Mouse (Mus musculus) CD4-positive helper T cell, adult 2 months (primary cell): ENCODE results near the gene Orc5.
"Not testable (repeated sequence)": the region's sequence is repeated elsewhere in the genome, so short reads cannot be mapped to it uniquely, and the experiment has no call there.

Experiments used
- DNase-seq: peaks from one replicate; pipeline ENCODE4 v3.0.0-alpha.2; 2012; ENCODE audit warnings: low read depth, missing footprints, low spot score

Orc5 gene

GRCm38 (mm10) chr5:22536695-22537094 is 13.5 kb downstream of the Orc5 start:
- DNase-seq, result no peak

GRCm38 (mm10) chr5:22532571-22532970 is 17.7 kb downstream of the Orc5 start:
- DNase-seq, result no peak

- DNase-seq, result no peak
These were observed 27.6 kb downstream of the Orc5 start for GRCm38 (mm10) chr5:22522612-22523011.

- DNase-seq, result no peak
These were observed 30.5 kb downstream of the Orc5 start for GRCm38 (mm10) chr5:22519708-22520107.

DNA sequence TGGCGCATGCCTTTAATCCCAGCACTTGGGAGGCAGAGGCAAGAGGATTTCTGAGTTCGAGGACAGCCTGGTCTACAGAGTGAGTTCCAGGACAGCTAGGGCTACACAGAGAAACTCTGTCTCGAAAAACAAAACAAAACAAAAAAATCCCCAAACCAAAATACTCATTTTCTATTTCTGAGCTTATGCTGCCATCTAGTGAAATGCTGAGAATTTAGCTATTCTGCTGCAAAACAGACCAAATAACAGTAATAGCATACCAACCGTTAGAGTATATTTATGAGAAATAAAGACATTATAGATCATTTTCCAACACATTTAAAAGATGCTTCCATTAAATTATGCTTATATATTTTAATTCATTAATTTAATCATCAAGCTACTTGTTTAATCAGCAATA is 34.5 kb downstream of the Orc5 start:
- DNase-seq, result peak; percentile 8

- not testable (repeated sequence) for DNase-seq
These were observed 36.0 kb downstream of the Orc5 start for GRCm38 (mm10) chr5:22514231-22514630.

GRCm38 (mm10) chr5:22512579-22512978 is 37.6 kb downstream of the Orc5 start:
- DNase-seq, result not testable (repeated sequence)

- DNase-seq, result peak; percentile 8
These were observed 38.4 kb downstream of the Orc5 start for GRCm38 (mm10) chr5:22511824-22512223.

GRCm38 (mm10) chr5:22508560-22508959 is 41.7 kb downstream of the Orc5 start:
- DNase-seq, result no peak

GRCm38 (mm10) chr5:22499437-22499836 is 50.8 kb downstream of the Orc5 start:
- no peak for DNase-seq

DNA sequence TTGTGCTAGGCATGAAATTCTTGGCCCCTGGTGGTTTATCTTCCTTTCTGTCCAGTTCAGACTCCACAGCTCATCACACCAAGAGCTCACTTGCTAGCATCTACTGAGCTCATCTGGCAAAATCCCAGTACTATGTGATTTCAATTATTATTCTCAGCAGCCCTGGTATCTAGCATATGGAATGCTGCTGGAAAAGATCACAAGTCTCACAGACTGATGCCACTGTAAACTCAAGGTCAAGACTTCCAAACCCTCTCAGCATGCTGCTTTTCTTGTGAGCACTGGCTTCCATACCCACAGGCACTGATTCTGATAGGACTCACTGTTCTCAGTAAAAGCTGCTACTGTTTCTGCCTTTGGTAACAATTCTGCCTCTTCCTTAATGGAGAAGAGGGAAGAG is 59.1 kb downstream of the Orc5 start:
- DNase-seq, result no peak

DNA sequence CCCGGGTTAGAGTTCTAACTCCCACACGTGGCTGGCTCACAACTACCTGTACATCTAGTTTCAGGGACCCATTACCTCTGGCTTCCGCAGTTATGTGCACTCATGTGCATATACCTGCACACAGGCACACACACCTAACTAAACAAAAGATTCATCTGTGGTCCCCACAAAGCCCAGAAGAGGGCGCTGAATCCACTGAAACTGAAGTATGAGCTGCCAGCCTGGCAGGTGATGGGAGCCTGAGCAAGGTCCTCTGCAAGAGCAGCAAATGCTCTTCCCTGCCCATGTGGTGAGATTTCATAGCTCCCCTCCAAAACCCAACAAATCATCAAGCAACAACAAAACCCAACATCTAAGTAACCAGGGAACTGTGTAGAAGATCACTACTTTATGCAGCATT is 61.1 kb downstream of the Orc5 start:
- DNase-seq, result peak; percentile 26

- no peak for DNase-seq
These were observed 63.5 kb downstream of the Orc5 start for GRCm38 (mm10) chr5:22486601-22487206.

- DNase-seq, result no peak
These were observed 64.5 kb downstream of the Orc5 start for GRCm38 (mm10) chr5:22485764-22486163.

DNA sequence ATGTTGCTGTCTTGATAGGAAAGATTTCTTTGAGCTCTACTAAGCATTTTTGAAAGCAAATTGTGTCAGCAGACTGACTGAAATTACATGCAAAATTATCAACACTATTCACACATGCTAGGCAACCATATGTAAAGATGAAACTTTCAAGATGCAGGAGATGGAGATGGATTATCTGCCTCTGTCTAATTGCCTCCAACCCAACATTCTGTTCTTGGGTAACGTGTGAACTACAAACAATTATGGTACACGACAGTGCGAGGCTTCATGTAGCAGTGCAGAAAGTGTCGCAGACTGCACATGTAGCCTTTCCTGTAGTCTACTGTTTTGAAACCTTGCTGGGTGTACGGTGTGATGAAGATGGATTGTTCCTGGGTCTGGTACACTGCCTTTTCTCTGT is 67.7 kb downstream of the Orc5 start:
- no peak for DNase-seq

DNA sequence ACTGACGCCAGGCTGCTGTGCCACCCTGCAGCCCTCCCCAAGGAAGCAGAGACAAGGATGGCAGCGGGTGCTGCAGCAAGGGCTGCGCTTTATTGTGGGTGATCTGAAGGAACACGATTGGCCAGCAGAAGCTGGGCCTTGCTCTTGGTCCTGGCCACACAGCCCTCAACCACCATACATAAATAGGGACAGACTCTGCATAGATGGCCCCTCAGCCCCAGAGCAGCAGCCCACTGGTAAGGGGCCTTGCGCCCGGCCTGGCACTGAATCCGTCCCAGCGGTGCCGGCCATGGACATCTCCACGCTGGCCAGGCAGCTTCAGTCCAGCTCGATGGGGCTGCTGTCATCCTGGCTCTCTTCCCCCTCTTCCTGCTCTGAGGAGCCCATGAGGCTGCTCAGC is 77.8 kb downstream of the Orc5 start:
- not testable (repeated sequence) for DNase-seq

- DNase-seq, result no peak
These were observed 79.0 kb downstream of the Orc5 start for GRCm38 (mm10) chr5:22471243-22471642.

- no peak for DNase-seq
These were observed 97.2 kb downstream of the Orc5 start for GRCm38 (mm10) chr5:22452871-22453661.

DNA sequence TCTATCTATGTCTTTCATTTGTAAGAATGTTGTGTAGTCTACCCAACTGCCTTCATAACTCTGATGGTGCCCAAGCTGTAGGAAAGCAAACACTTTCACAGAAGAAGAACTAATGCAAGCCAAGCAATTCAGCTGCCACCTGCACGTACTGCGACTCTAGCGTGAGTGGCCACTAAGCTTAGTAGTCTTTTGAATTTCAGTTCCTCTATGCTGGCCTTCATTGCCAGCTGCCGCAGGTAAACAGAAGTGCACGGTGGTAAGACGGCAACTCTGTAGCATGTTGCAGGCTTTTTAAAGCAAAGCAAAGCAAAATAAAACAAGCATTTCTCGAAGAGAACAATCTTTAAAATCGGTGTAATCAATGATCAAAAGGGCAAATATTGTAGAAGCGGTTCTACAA is 97.8 kb downstream of the Orc5 start:
- no peak for DNase-seq

DNA sequence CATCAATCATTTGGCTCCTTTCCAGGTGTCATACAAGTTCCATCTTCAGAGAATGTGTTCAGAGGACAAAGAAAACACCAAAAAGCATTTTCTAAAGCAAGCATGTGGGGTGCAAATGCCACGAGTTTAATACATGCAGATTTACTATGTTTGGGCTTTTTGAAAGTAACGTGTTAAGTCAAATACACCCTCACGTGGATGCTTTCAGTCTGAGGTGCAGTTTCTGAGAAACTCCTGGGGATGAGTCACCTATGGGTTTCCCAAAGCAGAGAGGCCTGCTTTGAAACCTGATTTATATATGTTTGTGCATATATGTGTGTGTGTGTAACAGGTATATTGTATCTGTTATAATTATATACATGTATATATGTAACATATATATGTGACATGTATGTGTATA is 98.5 kb downstream of the Orc5 start:
- no peak for DNase-seq

DNA sequence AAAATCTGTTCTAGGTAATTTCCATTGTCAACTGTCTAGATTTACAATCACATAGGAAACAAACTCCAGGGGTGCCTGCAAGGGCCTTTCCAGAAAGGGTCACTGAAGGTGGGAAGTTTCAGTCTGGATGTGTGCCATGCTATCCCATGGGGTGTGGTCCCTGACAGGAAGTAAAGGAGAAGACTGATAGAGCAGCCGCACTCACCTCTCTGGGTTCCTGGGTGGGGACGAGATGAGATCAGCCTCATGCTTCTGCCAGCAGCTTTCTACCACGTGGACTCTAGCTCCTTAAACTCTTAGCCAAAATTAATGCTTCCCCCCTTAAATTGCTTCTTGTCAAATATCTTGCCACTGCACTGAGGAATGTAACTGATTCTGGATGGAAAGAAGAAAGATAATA is 100.7 kb downstream of the Orc5 start:
- no peak for DNase-seq
